Mouse (Mus musculus) inflammation-experienced regulatory T-cells, adult 6 months (primary cell): ENCODE data around the gene Bloc1s3. TPM values are rescaled to one million over a fixed set of nuclear protein-coding genes. Genes with fewer than 3 reads are reported as not detected.

ENCODE experiments used
- polyA plus RNA-seq, 3 experiments: library from polyadenylated mRNA; unstranded; fragments of 100-300 nt; shearing (Covaris generic); gene quantifications; one replicate each; pipeline ENCODE4 v1.2.1; 2017

The Bloc1s3 gene
- polyA plus RNA-seq, 3 experiments from 2014 or later, result 0.63 to 0.99 (median 0.65) TPM

Other genes starting within 250 kb of the Bloc1s3 start
- 100 to 1,000 TPM in 1 of 3 experiments, 10 to 100 TPM in 2; 74.0 to 103 (median 94.6) TPM for gene Vasp, start 236.6 kb downstream of the Bloc1s3 start, polyA plus RNA-seq
- 1 to 10 TPM in 2 of 3 experiments, under 1 TPM in 1; 0.74 to 3.1 (median 2.1) TPM for gene Ppm1n, start 228.3 kb downstream of the Bloc1s3 start, polyA plus RNA-seq
- gene Rtn2, start 225.7 kb downstream of the Bloc1s3 start, polyA plus RNA-seq, result not detected
- gene Fosb, start 198.3 kb downstream of the Bloc1s3 start, polyA plus RNA-seq, result 1 to 10 TPM in 2 of 3 experiments, under 1 TPM in 1; 0.98 to 8.0 (median 2.0) TPM
- 10 to 100 TPM; 51.1 to 68.7 (median 55.2) TPM for gene Ercc1, start 163.6 kb downstream of the Bloc1s3 start, polyA plus RNA-seq
- 10 to 100 TPM in 2 of 3 experiments, 1 to 10 TPM in 1; 8.9 to 22.4 (median 17.6) TPM for gene Cd3eap, start 148.9 kb downstream of the Bloc1s3 start, polyA plus RNA-seq
- gene Ppp1r13l, start 148.6 kb downstream of the Bloc1s3 start, polyA plus RNA-seq, result not detected
- 10 to 100 TPM in 2 of 3 experiments, 1 to 10 TPM in 1; 7.8 to 10.9 (median 10.8) TPM for gene Ercc2, start 126.4 kb downstream of the Bloc1s3 start, polyA plus RNA-seq
- 1 to 10 TPM; 1.5 to 4.8 (median 2.7) TPM for gene Klc3, start 104.3 kb downstream of the Bloc1s3 start, polyA plus RNA-seq
- under 1 TPM in 1 of 3 experiments, not detected in 2; 0.25 TPM for gene Ckm, start 103.6 kb downstream of the Bloc1s3 start, polyA plus RNA-seq
- 1 to 10 TPM in 1 of 3 experiments, under 1 TPM in 2; 0.87 to 1.3 (median 0.89) TPM for gene Mark4, start 49.5 kb downstream of the Bloc1s3 start, polyA plus RNA-seq
- gene Exoc3l2, start 45.0 kb downstream of the Bloc1s3 start, polyA plus RNA-seq, result not detected
- gene Trappc6a, start within 50 bp of the Bloc1s3 start, polyA plus RNA-seq, result 10 to 100 TPM; 24.6 to 47.8 (median 43.3) TPM
- gene Nkpd1, start 9.5 kb upstream of the Bloc1s3 start, polyA plus RNA-seq, result not detected
- 1 to 10 TPM; 2.5 to 5.3 (median 2.8) TPM for gene Ppp1r37, start 54.7 kb upstream of the Bloc1s3 start, polyA plus RNA-seq
- gene Zfp296, start 68.9 kb upstream of the Bloc1s3 start, polyA plus RNA-seq, result 1 to 10 TPM in 2 of 3 experiments, under 1 TPM in 1; 0.87 to 2.3 (median 2.0) TPM
- 100 to 1,000 TPM in 1 of 3 experiments, 10 to 100 TPM in 2; 77.6 to 107 (median 89.0) TPM for gene Gemin7, start 69.2 kb upstream of the Bloc1s3 start, polyA plus RNA-seq
- 10 to 100 TPM in 1 of 3 experiments, 1 to 10 TPM in 2; 8.1 to 10.8 (median 9.8) TPM for gene Clasrp, start 96.1 kb upstream of the Bloc1s3 start, polyA plus RNA-seq
- gene Relb, start 121.1 kb upstream of the Bloc1s3 start, polyA plus RNA-seq, result 10 to 100 TPM; 11.2 to 18.9 (median 17.4) TPM
- 10 to 100 TPM; 21.4 to 44.1 (median 27.2) TPM for gene Clptm1, start 156.7 kb upstream of the Bloc1s3 start, polyA plus RNA-seq
- not detected for gene Apoc2, start 169.6 kb upstream of the Bloc1s3 start, polyA plus RNA-seq
- not detected for gene Gm44805, start 173.1 kb upstream of the Bloc1s3 start, polyA plus RNA-seq
- 1 to 10 TPM in 2 of 3 experiments, not detected in 1; 1.0 to 1.4 TPM for gene Apoc4, start 173.1 kb upstream of the Bloc1s3 start, polyA plus RNA-seq
- gene Apoc1, start 184.3 kb upstream of the Bloc1s3 start, polyA plus RNA-seq, result 1 to 10 TPM in 1 of 3 experiments, not detected in 2; 1.2 TPM
- 10 to 100 TPM in 2 of 3 experiments, 1 to 10 TPM in 1; 8.7 to 11.9 (median 10.6) TPM for gene Apoe, start 190.8 kb upstream of the Bloc1s3 start, polyA plus RNA-seq
- gene Tomm40, start 207.1 kb upstream of the Bloc1s3 start, polyA plus RNA-seq, result 10 to 100 TPM in 1 of 3 experiments, 1 to 10 TPM in 2; 7.3 to 10.5 (median 8.0) TPM
- 1 to 10 TPM in 1 of 3 experiments, under 1 TPM in 1, not detected in 1; 0.13 to 1.0 TPM for gene Nectin2, start 242.1 kb upstream of the Bloc1s3 start, polyA plus RNA-seq